8 mouse cellular contexts compared by ENCODE assay signal in the genomic region with DNA sequence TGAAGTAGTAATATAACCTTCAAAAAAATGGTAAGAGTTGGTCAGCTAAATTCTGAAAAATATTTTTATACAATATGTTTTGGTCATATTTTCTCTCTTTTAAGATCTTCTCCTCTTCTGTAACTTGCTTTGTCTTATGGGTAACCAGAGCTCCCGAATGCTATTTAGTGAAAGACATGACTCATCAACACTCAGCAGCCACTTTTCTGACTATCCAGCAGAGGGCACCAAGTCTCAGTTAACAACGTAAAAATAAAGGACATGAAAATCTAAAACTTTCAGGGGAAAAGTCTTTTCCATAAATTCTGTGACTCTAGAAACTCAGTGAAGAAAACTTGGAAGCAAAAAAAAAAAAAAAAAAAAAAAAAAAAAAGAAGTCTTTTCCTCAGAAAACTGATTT.
DNase-seq lines count a peak whose midpoint lies in the region; ATAC-seq and TF ChIP-seq lines count a peak whose summit lies in the region.

No protein-coding gene starts in this region.

- no peak overlapping the region for H3K27ac ChIP-seq in forebrain, embryonic 15.5 days (replicated peaks)

- peak; percentile 40 to 45 for DNase-seq in cerebellum, postnatal 10 days
- no peak for DNase-seq in cerebellum, adult 11 months
- peak; percentile 25 to 31 for DNase-seq in left cerebral cortex, adult 18-20 months (ENCODE audit: low spot score in 2 of 2)
- DNase-seq in left cerebral cortex, postnatal 36 days (ENCODE audit: low spot score in 2 of 2): no peak
- DNase-seq in gastrocnemius, postnatal 25 days: no peak
- no peak for DNase-seq in spleen, postnatal 10 days (ENCODE audit: low spot score in 2 of 2)

- H3K9ac ChIP-seq in forebrain, embryonic 15.5 days (replicated peaks): no peak overlapping the region

- no peaks in the 10 kb centered on the region for H3K27me3 ChIP-seq in E14TG2a.4 (ENCODE audit: insufficient read depth, low read length)
- H3K27me3 ChIP-seq in forebrain, embryonic 15.5 days: no peaks in the 10 kb centered on the region

- no peaks in the 10 kb centered on the region for H3K36me3 ChIP-seq in E14TG2a.4 (ENCODE audit: insufficient read depth, low read length)
- H3K36me3 ChIP-seq in forebrain, embryonic 15.5 days: no peaks in the 10 kb centered on the region

- H3K4me1 ChIP-seq in E14TG2a.4 (replicated peaks; ENCODE audit: low read depth, low read length): no peaks in the 10 kb centered on the region
- H3K4me1 ChIP-seq in forebrain, embryonic 15.5 days: no peaks in the 10 kb centered on the region

- H3K4me2 ChIP-seq in forebrain, embryonic 15.5 days (replicated peaks): no peak overlapping the region

- TF ChIP-seq CTCF in E14TG2a.4 (conservative IDR thresholded peaks at IDR 0.05; ENCODE audit: low read length): peak; percentile 47

- H3K9me3 ChIP-seq in E14TG2a.4 (ENCODE audit: low read length): no peaks in the 10 kb centered on the region
- H3K9me3 ChIP-seq in forebrain, embryonic 15.5 days: no peaks in the 10 kb centered on the region

- intact Hi-C loops in left cerebral cortex, postnatal 36 days (cut with DNase I): loop anchor here (5.0 to 10.0 kb wide), 2 partner anchors 656 to 764 kb away; no protein-coding TSS in a partner anchor

- 2% methylated on average over 2 of the region's 2 CpGs for WGBS in forebrain, embryonic 15.5 days

- H3K4me3 ChIP-seq in E14TG2a.4 (replicated peaks; ENCODE audit: low read length): no peak overlapping the region
- no peak overlapping the region for H3K4me3 ChIP-seq in forebrain, embryonic 15.5 days

- ATAC-seq in forebrain, embryonic 15.5 days (replicated peaks): peak; percentile 67; the same call in 1 of the 2 replicates

Comparison
In these comparisons a context has a peak if more than half of its experiments do, and no peak if none do; other contexts are left out.
1. DNase-seq: peak in cerebellum, postnatal 10 days (2 of 2) and left cerebral cortex, adult 18-20 months (2 of 2); none in cerebellum, adult 11 months (single experiment), left cerebral cortex, postnatal 36 days (0 of 2), gastrocnemius, postnatal 25 days (single experiment) and spleen, postnatal 10 days (0 of 2).